Mouse (Mus musculus) hindbrain, embryonic 16.5 days (tissue): ENCODE results near the gene Tagln2. TPM values are rescaled to one million over a fixed set of nuclear protein-coding genes. Genes with fewer than 3 reads are reported as not detected.
A peak's percentile ranks its signal among the peaks of the same experiment; 100 is the strongest.

ENCODE experiments used
- ATAC-seq: fragments of 200-750 bp; cut with Nextera tagmentation; 2 replicates; pipeline ENCODE4 v1.8.0; 2017; ENCODE audit warnings: moderate TSS enrichment, moderate library complexity
- H3K27ac ChIP-seq: fragments of 300-500 bp; sonication (generic); 2 replicates; pipeline ENCODE4 v1.5.1; 2014; ENCODE audit warnings: low read depth, mild to moderate bottlenecking, control low read depth, low read length, moderate library complexity
- H3K27me3 ChIP-seq: fragments of 300-500 bp; sonication (generic); replicated peaks from 2 replicates; pipeline ENCODE4 v1.6.1; 2014; ENCODE audit warnings: low read length; ENCODE audit not compliant: control insufficient read depth, insufficient read depth
- H3K36me3 ChIP-seq: fragments of 300-500 bp; sonication (generic); 2 replicates; pipeline ENCODE4 v1.6.1; 2014; ENCODE audit warnings: mild to moderate bottlenecking, low read length, moderate library complexity, mixed read lengths; ENCODE audit not compliant: control insufficient read depth, insufficient read depth
- H3K4me1 ChIP-seq: fragments of 300-500 bp; sonication (generic); 2 replicates; pipeline ENCODE4 v1.6.1; 2014; ENCODE audit warnings: low read depth, low read length; ENCODE audit not compliant: control insufficient read depth, insufficient read depth
- H3K4me2 ChIP-seq: fragments of 300-500 bp; sonication (generic); 2 replicates; pipeline ENCODE4 v1.6.1; 2014; ENCODE audit warnings: mild to moderate bottlenecking, low read length, control low read depth, moderate library complexity
- H3K4me3 ChIP-seq: fragments of 300-500 bp; sonication (generic); 2 replicates; pipeline ENCODE4 v1.5.1; 2014; ENCODE audit warnings: mild to moderate bottlenecking, low read length, control low read depth, moderate library complexity
- H3K9ac ChIP-seq: fragments of 300-500 bp; sonication (generic); 2 replicates; pipeline ENCODE4 v1.6.1; 2014; ENCODE audit warnings: low read depth, mild to moderate bottlenecking, control low read depth, low read length, moderate library complexity
- H3K9me3 ChIP-seq: fragments of 300-500 bp; sonication (generic); 2 replicates; pipeline ENCODE4 v1.6.1; 2014; ENCODE audit warnings: mild to moderate bottlenecking, low read length, moderate library complexity; ENCODE audit not compliant: control insufficient read depth
- WGBS: fragments of 180-500 bp; shearing (Covaris S2); extraction: QIAGEN DNeasy Blood & Tissue Kit; methylation state at CpG from one replicate; pipeline ENCODE4 v1.1.7; 2014; 5-methylcytosine and 5-hydroxymethylcytosine counted together
- polyA plus RNA-seq: library from polyadenylated mRNA; unstranded; fragments of >200 nt; fragmentation: Nextera tagmentation; extraction: Ambion mirVana; gene quantifications from 2 replicates; pipeline ENCODE4 v1.2.1, GENCODE M21; 2015

Gene Tagln2
- polyA plus RNA-seq, 1 experiment from 2014 or later, result 71.7 TPM

DNA sequence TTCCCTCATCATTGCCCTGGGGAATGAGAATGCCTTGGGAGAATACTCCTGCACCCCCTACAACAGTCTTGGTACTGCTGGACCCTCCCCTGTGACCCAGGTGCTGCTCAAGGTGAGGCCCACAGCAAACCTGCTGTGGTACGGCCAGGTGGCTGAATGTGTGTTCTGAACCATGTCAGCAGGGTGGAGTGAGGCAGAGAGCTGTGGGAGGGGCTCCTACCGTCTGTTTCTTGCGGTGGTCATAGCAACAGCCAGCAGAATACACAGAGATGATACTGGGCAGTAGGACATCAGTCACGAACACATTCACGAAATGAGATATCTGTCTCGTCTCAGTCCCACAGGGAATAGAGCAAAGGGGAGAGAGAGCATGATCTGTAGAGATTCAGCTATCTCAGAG lies 6.3 kb upstream of the Tagln2 start:
- peaks cover 16% of the 10 kb centered on the region for H3K36me3 ChIP-seq
- no peaks in the 10 kb centered on the region; the same call in 1 of the 2 replicates for H3K27me3 ChIP-seq
- H3K4me2 ChIP-seq, result no peak overlapping the region
- H3K27ac ChIP-seq, result no peak overlapping the region
- H3K4me3 ChIP-seq, result no peak overlapping the region
- no peaks in the 10 kb centered on the region for H3K9me3 ChIP-seq
- ATAC-seq, result no peak
- no peak overlapping the region for H3K9ac ChIP-seq
- 59% methylated on average over 6 of the region's 6 CpGs for whole genome bisulfite sequencing
- H3K4me1 ChIP-seq, result peaks cover 4% of the 10 kb centered on the region

- peaks cover 12% of the 10 kb centered on the region for H3K4me1 ChIP-seq
- H3K4me2 ChIP-seq, result no peak overlapping the region
- peaks cover 16% of the 10 kb centered on the region for H3K36me3 ChIP-seq
- no peak for ATAC-seq
- 90% methylated on average over 17 of the region's 17 CpGs for WGBS
- peaks cover 9% of the 10 kb centered on the region for H3K27me3 ChIP-seq
- H3K9ac ChIP-seq, result no peak overlapping the region
- no peak overlapping the region for H3K27ac ChIP-seq
- no peak overlapping the region for H3K4me3 ChIP-seq
- H3K9me3 ChIP-seq, result no peaks in the 10 kb centered on the region
Measured at GRCm38 (mm10) chr1:172496030-172496429, 3.8 kb upstream of the Tagln2 start.

- WGBS, result 80% methylated on average over 10 of the region's 10 CpGs
- H3K9me3 ChIP-seq, result no peaks in the 10 kb centered on the region
- H3K36me3 ChIP-seq, result peaks cover 14% of the 10 kb centered on the region
- no peak overlapping the region for H3K9ac ChIP-seq
- H3K4me3 ChIP-seq, result no peak overlapping the region
- no peak overlapping the region for H3K27ac ChIP-seq
- H3K4me2 ChIP-seq, result no peak overlapping the region
- peaks cover 13% of the 10 kb centered on the region for H3K4me1 ChIP-seq
- H3K27me3 ChIP-seq, result peaks cover 12% of the 10 kb centered on the region
- no peak for ATAC-seq
Measured at GRCm38 (mm10) chr1:172497428-172497827, 2.4 kb upstream of the Tagln2 start.

GRCm38 (mm10) chr1:172500451-172501370 lies 864 bp downstream of the Tagln2 start:
- peak overlapping the region; percentile 61 for H3K27ac ChIP-seq
- H3K9me3 ChIP-seq, result no peaks in the 10 kb centered on the region
- H3K9ac ChIP-seq, result peak overlapping the region; percentile 63
- peak overlapping the region; percentile 61 for H3K4me2 ChIP-seq
- 3% methylated on average over 56 of the region's 56 CpGs for WGBS
- peak overlapping the region; percentile 46 for H3K4me3 ChIP-seq
- H3K27me3 ChIP-seq, result peaks cover 15% of the 10 kb centered on the region
- H3K4me1 ChIP-seq, result peaks cover 25% of the 10 kb centered on the region
- peak; percentile 4 for ATAC-seq
- peaks cover 11% of the 10 kb centered on the region for H3K36me3 ChIP-seq

DNA sequence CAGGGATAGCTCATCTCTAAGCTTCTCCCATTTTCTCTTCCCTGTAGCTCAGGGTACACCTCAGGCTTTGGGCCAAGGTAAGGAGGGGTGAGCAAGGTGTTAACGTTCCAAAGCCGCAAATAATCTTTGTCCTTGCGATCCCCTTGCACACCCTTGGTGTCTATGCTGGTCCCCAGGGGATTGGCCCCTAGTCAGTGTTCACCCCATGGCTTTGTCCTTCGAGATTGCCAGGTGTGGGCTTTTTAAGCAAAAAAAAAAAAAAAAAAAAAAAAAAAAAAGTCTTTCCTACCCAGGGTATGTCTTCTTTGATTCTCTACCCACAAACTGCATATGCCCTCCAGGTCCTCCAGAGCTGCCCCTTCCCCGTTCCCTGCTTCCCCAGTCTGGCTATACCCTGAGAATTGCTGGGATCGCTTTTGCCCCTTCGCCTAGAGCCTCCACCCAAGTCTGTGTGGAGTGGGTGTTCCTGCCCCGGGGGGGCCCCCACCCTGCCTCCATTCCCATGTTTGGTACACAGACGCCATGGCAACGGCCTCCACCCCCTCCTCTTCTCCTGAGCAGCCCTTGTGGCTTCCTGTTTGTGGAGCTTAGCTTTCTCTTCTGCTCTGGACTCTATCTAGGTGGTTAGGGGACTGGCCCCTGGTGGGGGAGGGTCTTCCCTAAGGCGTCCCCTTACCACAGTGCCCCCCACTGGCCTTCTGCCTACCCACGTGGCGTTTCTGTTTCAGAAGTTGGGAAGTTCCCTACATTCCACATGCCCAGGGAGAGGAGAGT lies 1.7 kb downstream of the Tagln2 start:
- H3K27ac ChIP-seq, result no peak overlapping the region

DNA sequence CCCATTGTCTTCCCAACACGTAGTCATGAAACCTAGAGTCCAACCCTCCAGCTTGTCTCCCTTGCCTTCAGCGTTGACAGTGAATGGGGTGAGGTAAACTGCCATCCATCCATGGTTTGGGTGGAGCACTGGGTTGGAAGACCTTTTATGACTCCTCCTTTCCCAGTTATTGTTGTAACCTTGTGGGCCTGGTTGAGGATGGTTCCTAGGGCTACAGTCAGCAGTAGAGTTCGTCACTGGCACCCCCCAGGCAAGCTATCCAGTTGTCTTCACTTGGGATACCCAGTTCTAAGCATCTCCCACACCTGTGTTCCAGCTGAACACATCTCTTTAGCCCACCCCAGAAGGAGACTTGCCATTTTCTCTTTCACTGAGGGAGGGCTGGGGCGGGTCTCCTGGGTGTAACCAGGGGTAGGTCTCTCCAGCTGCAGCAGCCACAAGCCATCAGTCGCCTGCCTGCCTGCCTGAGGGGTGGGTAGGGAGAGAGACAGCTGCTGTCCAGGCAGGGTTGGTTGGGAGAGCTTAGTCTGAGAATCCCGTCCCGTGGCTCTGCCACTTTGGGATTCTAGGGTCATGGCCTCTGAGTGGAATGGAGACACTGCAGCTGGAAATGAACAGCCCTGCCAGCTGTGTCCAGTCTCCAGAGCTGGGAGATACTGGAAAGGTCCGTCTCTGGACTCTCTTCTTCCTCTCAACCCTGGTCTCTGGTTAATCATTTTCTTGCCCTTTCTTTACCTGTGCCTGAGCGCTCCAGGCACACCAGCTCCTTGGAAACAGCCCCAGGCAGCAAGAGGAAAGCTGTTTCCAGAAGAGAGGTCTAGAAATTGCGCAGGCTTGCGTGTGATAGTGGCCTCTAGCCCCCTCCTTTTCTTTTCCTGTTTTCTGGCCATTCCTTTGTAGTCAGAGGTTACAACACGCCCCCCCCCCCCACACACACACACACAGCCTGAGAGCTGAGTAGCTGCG lies 2.6 kb downstream of the Tagln2 start:
- no peaks in the 10 kb centered on the region for H3K9me3 ChIP-seq
- H3K4me3 ChIP-seq, result no peak overlapping the region
- 35% methylated on average over 12 of the region's 13 CpGs for WGBS
- H3K4me1 ChIP-seq, result peaks cover 25% of the 10 kb centered on the region
- no peak overlapping the region for H3K9ac ChIP-seq
- ATAC-seq, result peak; percentile 8; the same call in 1 of the 2 replicates
- H3K4me2 ChIP-seq, result peak overlapping the region; percentile 61
- H3K27ac ChIP-seq, result peak overlapping the region; percentile 59
- peaks cover 2% of the 10 kb centered on the region; the same call in 1 of the 2 replicates for H3K36me3 ChIP-seq
- H3K27me3 ChIP-seq, result peaks cover 15% of the 10 kb centered on the region

More for the DNA sequence above, 1.7 kb downstream of the Tagln2 start:
- H3K4me1 ChIP-seq, result peaks cover 25% of the 10 kb centered on the region
- peaks cover 4% of the 10 kb centered on the region; the same call in 1 of the 2 replicates for H3K36me3 ChIP-seq
- H3K4me3 ChIP-seq, result peak overlapping the region; percentile 46
- peak; percentile 15; the same call in 1 of the 2 replicates for ATAC-seq
- H3K4me2 ChIP-seq, result peak overlapping the region; percentile 61
- H3K9me3 ChIP-seq, result no peaks in the 10 kb centered on the region
- H3K27me3 ChIP-seq, result peaks cover 15% of the 10 kb centered on the region
- peak overlapping the region; percentile 63 for H3K9ac ChIP-seq
- WGBS, result 31% methylated on average over 13 of the region's 13 CpGs

DNA sequence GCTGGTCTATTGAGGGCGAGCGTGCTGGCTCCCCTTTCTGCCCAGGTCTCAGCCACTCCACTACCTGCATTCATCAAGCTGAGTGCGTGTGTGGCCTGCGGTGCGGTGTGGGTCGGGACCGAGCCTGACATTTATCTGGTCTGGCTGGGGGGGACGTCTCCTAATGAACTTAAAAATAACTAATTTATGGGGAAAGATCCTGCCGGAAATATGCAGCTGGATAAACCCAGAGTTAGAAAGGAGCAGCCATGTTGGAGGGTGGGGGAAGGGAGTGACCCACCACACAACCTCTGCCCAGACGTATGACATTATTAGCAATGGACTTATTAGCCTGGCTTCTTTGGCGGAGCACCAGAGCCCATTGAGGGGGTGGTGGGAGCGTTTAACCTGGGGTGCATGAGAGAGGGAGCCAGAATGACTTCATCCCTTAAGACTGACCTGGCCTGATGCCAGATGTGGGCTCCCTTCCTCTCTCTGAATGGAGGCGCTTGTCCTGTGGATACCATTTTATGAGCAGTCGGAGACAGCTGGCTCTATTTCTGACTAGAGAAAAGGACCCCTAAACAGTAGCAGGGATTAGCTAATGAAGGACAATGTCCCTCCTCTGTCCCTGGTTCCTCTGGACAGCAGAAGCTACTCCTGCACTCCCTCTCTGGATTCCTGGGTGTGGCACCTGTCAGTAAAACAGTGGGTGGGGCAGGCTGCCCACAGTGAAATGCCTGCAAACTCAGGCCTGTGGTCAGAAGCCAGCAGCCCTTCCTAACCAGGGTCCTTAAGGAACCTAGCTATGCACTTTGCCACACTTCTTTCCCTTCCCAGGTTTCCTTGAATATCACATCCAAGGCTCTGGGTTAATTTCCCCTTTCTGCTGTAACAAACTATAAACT lies 3.5 kb downstream of the Tagln2 start:
- H3K4me1 ChIP-seq, result peaks cover 25% of the 10 kb centered on the region
- no peaks in the 10 kb centered on the region for H3K36me3 ChIP-seq
- no peaks in the 10 kb centered on the region for H3K9me3 ChIP-seq
- no peak overlapping the region for H3K4me3 ChIP-seq
- H3K27me3 ChIP-seq, result peaks cover 15% of the 10 kb centered on the region
- H3K9ac ChIP-seq, result no peak overlapping the region
- 29% methylated on average over 14 of the region's 14 CpGs for WGBS
- peak overlapping the region; percentile 42 for H3K4me2 ChIP-seq
- peak; percentile 12; the same call in 1 of the 2 replicates for ATAC-seq
- H3K27ac ChIP-seq, result peak overlapping the region; percentile 59

GRCm38 (mm10) chr1:172504756-172505155 lies 4.9 kb downstream of the Tagln2 start:
- H3K4me2 ChIP-seq, result no peak overlapping the region
- H3K4me1 ChIP-seq, result peaks cover 25% of the 10 kb centered on the region
- H3K27me3 ChIP-seq, result peaks cover 12% of the 10 kb centered on the region; the same call in 1 of the 2 replicates
- ATAC-seq, result no peak
- H3K9me3 ChIP-seq, result no peaks in the 10 kb centered on the region
- H3K9ac ChIP-seq, result no peak overlapping the region
- H3K4me3 ChIP-seq, result no peak overlapping the region
- no peak overlapping the region for H3K27ac ChIP-seq
- H3K36me3 ChIP-seq, result no peaks in the 10 kb centered on the region
- WGBS, result 62% methylated on average over 8 of the region's 8 CpGs
